8 mouse cellular contexts compared by ENCODE assay signal in genomic region chr5:120906791-120907733, GRCm38 (mm10). TPM values are rescaled to one million over a fixed set of nuclear protein-coding genes. Genes with fewer than 3 reads are reported as not detected.
A peak's percentile ranks its signal among the peaks of the same experiment; 100 is the strongest.
DNase-seq lines count a peak whose midpoint lies in the region; ATAC-seq and TF ChIP-seq lines count a peak whose summit lies in the region.
"Not testable (repeated sequence)": the region's sequence is repeated elsewhere in the genome, so short reads cannot be mapped to it uniquely, and the experiment has no call there.

TSS of gene Oas1a (minus strand) at chr5:120907521.

- ATAC-seq in activated CD4-positive, CD25-positive, alpha-beta regulatory T cell, adult 4 months; embryonic facial prominence, embryonic 11.5 days (replicated peaks; ENCODE audit: insufficient number of reproducible peaks, low FRiP score, low TSS enrichment, low read depth); kidney, embryonic 15.5 days (replicated peaks; ENCODE audit: low FRiP score); liver, embryonic 14.5 days (ENCODE audit: insufficient read depth): not testable (repeated sequence)

- not testable (repeated sequence) for H3K27me3 ChIP-seq in embryonic facial prominence, embryonic 11.5 days (ENCODE audit: control insufficient read depth, insufficient read depth, low read length); heart, embryonic 10.5 days (ENCODE audit: insufficient read depth, poor library complexity, severe bottlenecking); kidney, embryonic 15.5 days; liver, embryonic 14.5 days (ENCODE audit: control insufficient read depth, insufficient read depth, low read length); megakaryocyte, embryonic 14.5 days (replicated peaks); thymus, adult 2 months (ENCODE audit: control insufficient read depth, insufficient read depth, low read length)

- TF ChIP-seq POLR2A in thymus, adult 2 months (IDR thresholded peaks at IDR 0.05; ENCODE audit: control insufficient read depth, extremely low read depth, insufficient read depth, low read length, poor library complexity) = not testable (repeated sequence)

- H3K4me1 ChIP-seq in embryonic facial prominence, embryonic 11.5 days (ENCODE audit: control insufficient read depth, insufficient read depth, low read length); heart, embryonic 10.5 days; kidney, embryonic 15.5 days; liver, embryonic 14.5 days (replicated peaks; ENCODE audit: control insufficient read depth in 2 of 2, insufficient read depth in 2 of 2, low read length in 1 of 2); megakaryocyte, embryonic 14.5 days; thymus, adult 2 months (replicated peaks; ENCODE audit: control insufficient read depth, insufficient read depth, low read length): not testable (repeated sequence)

- not testable (repeated sequence) for TF ChIP-seq EP300 in liver, embryonic 14.5 days (IDR thresholded peaks at IDR 0.05; ENCODE audit: low read depth)

- H3K9ac ChIP-seq in embryonic facial prominence, embryonic 11.5 days (replicated peaks; ENCODE audit: low read length); kidney, embryonic 15.5 days; liver, embryonic 14.5 days (replicated peaks): not testable (repeated sequence)

- not testable (repeated sequence) for TF ChIP-seq CTCF in liver, embryonic 14.5 days (IDR thresholded peaks at IDR 0.05; ENCODE audit: low read depth); thymus, adult 2 months (IDR thresholded peaks at IDR 0.05; ENCODE audit: borderline replicate concordance, control insufficient read depth, extremely low read depth, insufficient read depth, low read length, poor library complexity)

- WGBS in embryonic facial prominence, embryonic 11.5 days = 44% methylated on average over 8 of the region's 12 CpGs
- WGBS in heart, embryonic 10.5 days = 30% methylated on average over 9 of the region's 12 CpGs
- WGBS in kidney, embryonic 15.5 days = 34% methylated on average over 10 of the region's 12 CpGs
- WGBS in liver, embryonic 14.5 days (ENCODE audit: insufficient replicate concordance) = 36% methylated on average over 7 of the region's 12 CpGs
- WGBS in thymus, adult 2 months = 26% methylated on average over 10 of the region's 12 CpGs

- not testable (repeated sequence) for H3K9me3 ChIP-seq in embryonic facial prominence, embryonic 11.5 days (replicated peaks; ENCODE audit: control insufficient read depth, low read length); heart, embryonic 10.5 days; kidney, embryonic 15.5 days (replicated peaks); liver, embryonic 14.5 days (ENCODE audit: control insufficient read depth, low read length); megakaryocyte, embryonic 14.5 days

- not testable (repeated sequence) for H3K36me3 ChIP-seq in embryonic facial prominence, embryonic 11.5 days (replicated peaks; ENCODE audit: control insufficient read depth, insufficient read depth, low read depth, low read length); heart, embryonic 10.5 days; kidney, embryonic 15.5 days; liver, embryonic 14.5 days (replicated peaks; ENCODE audit: control insufficient read depth, insufficient read depth, low read depth); megakaryocyte, embryonic 14.5 days (replicated peaks; ENCODE audit: low read length); thymus, adult 2 months (ENCODE audit: control insufficient read depth, insufficient read depth, low read length)

- not testable (repeated sequence) for H3K4me3 ChIP-seq in embryonic facial prominence, embryonic 11.5 days (ENCODE audit: low read depth, low read length); heart, embryonic 10.5 days; kidney, embryonic 15.5 days (replicated peaks)
- H3K4me3 ChIP-seq in liver, embryonic 14.5 days (ENCODE audit: insufficient read depth in 1 of 2, low read depth in 2 of 2, low read length in 2 of 2) = 0 out of 4 replicates have a peak within 1 kb of the TSS, but pooled peaks of 1 of the 2 experiments have one; percentile 17
- peak within 1 kb of the TSS; percentile 88 for H3K4me3 ChIP-seq in megakaryocyte, embryonic 14.5 days (replicated peaks)
- H3K4me3 ChIP-seq in thymus, adult 2 months (ENCODE audit: control insufficient read depth, insufficient read depth, low read length) = peak within 1 kb of the TSS; percentile 32

- H3K27ac ChIP-seq in embryonic facial prominence, embryonic 11.5 days (replicated peaks; ENCODE audit: low read depth, low read length); heart, embryonic 10.5 days; kidney, embryonic 15.5 days; liver, embryonic 14.5 days; thymus, adult 2 months (ENCODE audit: control insufficient read depth, insufficient read depth, low read length): not testable (repeated sequence)

- H3K4me2 ChIP-seq in embryonic facial prominence, embryonic 11.5 days (ENCODE audit: low read depth, low read length) = not testable (repeated sequence)
- H3K4me2 ChIP-seq in kidney, embryonic 15.5 days = peak within 1 kb of the TSS; percentile 30
- H3K4me2 ChIP-seq in liver, embryonic 14.5 days (ENCODE audit: low read depth) = peak within 1 kb of the TSS; percentile 4; the same call in 1 of the 2 replicates

- peak; percentile 21 for DNase-seq in CD4-positive helper T cell, adult 2 months (ENCODE audit: low read depth, low spot score)
- DNase-seq in embryonic facial prominence, embryonic 11.5 days (ENCODE audit: low spot score) = peak; percentile 30
- DNase-seq in heart, embryonic 10.5 days (ENCODE audit: low spot score) = peak; percentile 71
- DNase-seq in liver, embryonic 14.5 days (ENCODE audit: low read depth in 3 of 3, low spot score in 3 of 3); thymus, adult 2 months: not testable (repeated sequence)

RNA-seq across cellular contexts. Expression of gene Oas1a, which starts in this region (rescaled TPM):
- polyA plus RNA-seq in activated CD4-positive, CD25-positive, alpha-beta regulatory T cell, adult 4 months (2017; shearing (Covaris generic)) = 10 to 100 TPM; 33.6 to 48.3 TPM
- polyA plus RNA-seq in embryonic facial prominence, embryonic 11.5 days (2014; fragmentation: Nextera tagmentation; extraction: Ambion mirVana) = 0.61 and 1.2 TPM in 2 replicates
- polyA plus RNA-seq in heart, embryonic 10.5 days (2016; fragmentation: Nextera tagmentation; extraction: Ambion mirVana) = 0.26 and 0.38 TPM in 2 replicates
- polyA plus RNA-seq in kidney, embryonic 15.5 days (2015; fragmentation: Nextera tagmentation; extraction: Ambion mirVana) = 2.4 and 2.6 TPM in 2 replicates
- 1.6 and 1.7 TPM in 2 replicates for polyA plus RNA-seq in liver, embryonic 14.5 days (2012; rRNA removed)
- polyA plus RNA-seq in liver, embryonic 14.5 days (2014; fragmentation: Nextera tagmentation; extraction: Ambion mirVana) = 2.2 and 2.4 TPM in 2 replicates
- polyA plus RNA-seq in megakaryocyte, embryonic 14.5 days (2012; ENCODE audit: insufficient read depth, low replicate concordance) = 2.4 and 21.3 TPM in 2 replicates
- polyA plus RNA-seq in thymus, adult 2 months (2012; rRNA removed) = 15.7 and 21.1 TPM in 2 replicates

Comparison
In these comparisons a context has a peak if more than half of its experiments do, and no peak if none do; other contexts are left out.
1. Peak in DNase-seq in heart, embryonic 10.5 days; RNA of the gene not detected or under 1 TPM.